Mouse (Mus musculus): Measurements from ENCODE around the gene Hmg20a. TPM values are rescaled to one million over a fixed set of nuclear protein-coding genes. Genes with fewer than 3 reads are reported as not detected.

Gene Hmg20a
- polyA plus RNA-seq, 1 experiment, result 38.6 TPM

DNA sequence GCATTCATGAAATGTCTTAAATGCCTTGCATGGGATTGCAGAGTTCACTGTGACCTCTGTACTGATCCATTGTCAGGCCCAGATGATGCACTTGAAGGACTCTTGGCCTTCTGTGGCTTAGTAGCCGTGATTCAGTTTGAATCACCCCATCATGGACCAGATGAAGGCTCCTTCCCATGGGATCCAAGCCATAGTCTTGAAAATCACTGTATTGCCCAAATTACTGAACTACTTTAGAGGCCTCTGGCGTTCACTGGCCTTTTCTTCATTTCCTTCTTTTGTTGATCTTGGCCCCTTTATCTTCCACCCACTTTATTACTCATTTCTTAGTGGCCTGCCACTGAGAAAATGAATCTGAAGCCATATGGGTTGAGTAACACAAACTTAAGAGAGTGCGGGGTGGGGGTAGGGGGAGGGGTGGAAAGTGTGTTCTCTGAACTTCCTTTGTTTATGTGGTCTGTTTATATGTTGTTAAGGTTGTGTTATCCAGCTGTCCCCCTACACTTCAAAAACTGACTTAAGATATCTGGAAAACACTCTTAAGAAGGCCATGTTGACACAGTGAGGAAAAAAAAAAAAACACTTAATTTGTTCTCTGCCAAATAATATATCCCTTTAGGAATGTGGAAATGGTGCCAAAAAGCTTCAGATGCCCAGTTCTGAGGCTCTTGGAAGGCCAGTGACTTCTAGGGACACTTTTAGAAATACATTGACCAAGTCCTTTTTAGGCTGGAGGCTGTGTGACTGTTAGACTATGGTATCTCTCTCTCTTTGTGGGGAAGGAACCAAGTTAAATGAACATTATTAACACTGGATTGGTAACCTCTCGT is 45.5 kb downstream of the Hmg20a start:
- peaks cover 22% of the 10 kb centered on the region for H3K4me1 ChIP-seq (ENCODE audit: control insufficient read depth, insufficient read depth, low read length)
- H3K27ac ChIP-seq (ENCODE audit: insufficient read depth, low read length), result peak overlapping the region; percentile 98
- no peak overlapping the region for H3K4me3 ChIP-seq (ENCODE audit: insufficient read depth, low read length)
- TF ChIP-seq CTCF (IDR thresholded peaks at IDR 0.05; ENCODE audit: borderline replicate concordance, insufficient read depth, low read length) (no peak), POLR2A (IDR thresholded peaks at IDR 0.05; ENCODE audit: low read depth, low read length) (no peak)

DNA sequence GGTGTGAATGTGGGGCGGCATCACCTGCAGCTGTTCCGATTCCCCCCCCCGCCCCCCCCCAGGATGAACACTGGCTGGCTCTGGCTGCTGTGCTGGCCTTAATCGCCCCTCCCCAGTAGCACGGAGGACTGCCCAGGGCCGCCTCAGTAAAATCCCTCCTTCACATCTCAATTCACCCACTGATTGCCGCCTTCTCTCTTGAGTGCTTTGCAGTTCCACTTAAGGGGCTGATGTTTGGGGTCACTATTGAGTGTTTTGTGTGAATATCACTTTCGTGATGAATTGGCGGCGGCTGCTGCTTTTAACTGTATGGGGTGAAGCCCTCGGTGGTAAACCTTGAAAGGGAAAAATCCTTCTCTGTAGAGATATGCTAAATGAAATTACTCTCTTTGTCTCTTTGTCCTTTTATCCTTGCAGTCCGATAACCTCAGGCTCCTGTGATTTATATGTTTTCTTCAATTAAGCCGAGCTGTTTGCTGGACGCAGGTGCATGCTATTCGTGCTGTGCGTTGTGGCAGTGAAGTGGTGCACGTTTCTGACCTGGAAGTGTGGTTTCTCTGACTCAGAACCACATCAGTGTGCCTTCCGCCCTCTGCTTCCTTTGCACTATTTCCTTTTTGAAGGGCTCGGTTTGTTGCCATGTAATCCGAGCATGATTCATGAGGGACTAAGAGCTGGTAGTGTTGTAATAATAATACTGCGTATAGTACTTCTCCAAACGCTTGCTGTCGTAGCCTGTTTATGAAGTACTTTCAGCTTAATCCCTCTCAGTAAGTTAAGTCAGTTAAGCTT is 46.6 kb downstream of the Hmg20a start:
- H3K27ac ChIP-seq (ENCODE audit: insufficient read depth, low read length), result peak overlapping the region; percentile 98
- no peak overlapping the region for H3K4me3 ChIP-seq (ENCODE audit: insufficient read depth, low read length)
- TF ChIP-seq CTCF (IDR thresholded peaks at IDR 0.05; ENCODE audit: borderline replicate concordance, insufficient read depth, low read length) (no peak), POLR2A (IDR thresholded peaks at IDR 0.05; ENCODE audit: low read depth, low read length) (no peak)
- peaks cover 28% of the 10 kb centered on the region for H3K4me1 ChIP-seq (ENCODE audit: control insufficient read depth, insufficient read depth, low read length)

DNA sequence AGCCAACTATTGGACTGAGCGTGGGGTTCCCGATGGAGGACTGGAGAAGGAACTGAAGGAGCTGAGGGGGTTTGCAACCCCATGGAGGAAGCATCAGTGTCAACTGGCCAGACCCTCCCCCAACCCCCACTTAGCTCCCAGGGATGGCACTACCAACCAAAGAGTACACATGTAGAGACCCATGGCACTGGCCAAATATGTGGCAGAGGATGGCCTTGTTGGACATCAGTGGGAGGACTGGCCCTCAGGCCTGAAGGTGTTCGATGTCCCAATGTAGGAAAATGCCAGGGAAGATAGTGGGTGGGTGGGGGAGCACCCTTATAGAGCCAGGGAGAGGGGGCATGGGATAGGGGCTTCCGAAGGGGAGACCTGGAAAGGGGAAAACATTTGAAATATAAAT is 47.8 kb downstream of the Hmg20a start:
- no peak for TF ChIP-seq CTCF (IDR thresholded peaks at IDR 0.05; ENCODE audit: borderline replicate concordance, insufficient read depth, low read length)
- no peak for TF ChIP-seq POLR2A (IDR thresholded peaks at IDR 0.05; ENCODE audit: low read depth, low read length)
- H3K4me3 ChIP-seq (ENCODE audit: insufficient read depth, low read length), result no peak overlapping the region
- H3K27ac ChIP-seq (ENCODE audit: insufficient read depth, low read length), result peak overlapping the region; percentile 60; the same call in 1 of the 2 replicates
- H3K4me1 ChIP-seq (ENCODE audit: control insufficient read depth, insufficient read depth, low read length), result peaks cover 28% of the 10 kb centered on the region

DNA sequence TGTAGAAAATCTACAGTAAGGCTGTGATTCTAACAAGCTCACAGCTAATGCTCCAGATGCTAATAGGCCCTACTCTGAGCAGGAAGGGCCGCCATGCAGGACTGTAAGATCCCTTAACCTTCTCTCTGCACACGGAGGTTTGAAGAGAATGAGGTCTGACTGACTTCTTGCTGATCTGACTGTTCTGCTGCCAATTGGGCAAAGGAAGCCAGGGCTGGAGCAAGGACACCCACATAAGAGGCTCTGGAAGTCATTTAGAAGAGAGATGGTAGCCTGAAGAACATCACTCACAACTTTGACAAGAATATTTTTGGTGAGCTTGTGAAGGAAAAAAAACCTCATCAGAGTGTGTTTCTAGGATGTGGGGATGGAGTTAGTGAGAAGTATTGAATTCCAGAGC is 51.2 kb downstream of the Hmg20a start:
- Histone ChIP-seq H3K27ac (ENCODE audit: insufficient read depth, low read length) (no peak overlapping the region), H3K4me3 (ENCODE audit: insufficient read depth, low read length) (no peak overlapping the region), H3K4me1 (ENCODE audit: control insufficient read depth, insufficient read depth, low read length) (peaks cover 18% of the 10 kb centered on the region; the same call in 1 of the 2 replicates)
- TF ChIP-seq CTCF (IDR thresholded peaks at IDR 0.05; ENCODE audit: borderline replicate concordance, insufficient read depth, low read length) (no peak), POLR2A (IDR thresholded peaks at IDR 0.05; ENCODE audit: low read depth, low read length) (no peak)

DNA sequence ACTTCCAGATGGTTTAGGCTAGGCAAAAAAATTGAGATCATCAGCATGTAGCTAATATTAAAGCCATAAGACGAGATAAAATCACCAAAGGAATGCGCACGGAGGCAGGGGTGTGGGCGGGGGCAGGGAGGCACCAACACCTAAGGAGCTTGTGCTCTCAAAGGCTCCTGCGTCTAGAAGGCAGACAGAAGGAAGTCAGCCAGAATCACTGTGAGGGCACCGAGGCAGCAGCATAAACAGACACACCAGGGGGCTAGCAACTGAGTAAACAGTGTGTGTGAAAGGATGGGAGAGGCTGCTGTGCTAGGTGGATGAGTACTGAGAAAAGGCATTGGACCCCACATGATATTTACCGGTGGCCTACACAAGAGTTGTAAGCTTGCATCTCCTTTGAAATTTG is 51.9 kb downstream of the Hmg20a start:
- H3K4me1 ChIP-seq (ENCODE audit: control insufficient read depth, insufficient read depth, low read length), result peaks cover 15% of the 10 kb centered on the region; the same call in 1 of the 2 replicates
- no peak overlapping the region for H3K4me3 ChIP-seq (ENCODE audit: insufficient read depth, low read length)
- H3K27ac ChIP-seq (ENCODE audit: insufficient read depth, low read length), result no peak overlapping the region
- no peak for TF ChIP-seq POLR2A (IDR thresholded peaks at IDR 0.05; ENCODE audit: low read depth, low read length)
- no peak for TF ChIP-seq CTCF (IDR thresholded peaks at IDR 0.05; ENCODE audit: borderline replicate concordance, insufficient read depth, low read length)

DNA sequence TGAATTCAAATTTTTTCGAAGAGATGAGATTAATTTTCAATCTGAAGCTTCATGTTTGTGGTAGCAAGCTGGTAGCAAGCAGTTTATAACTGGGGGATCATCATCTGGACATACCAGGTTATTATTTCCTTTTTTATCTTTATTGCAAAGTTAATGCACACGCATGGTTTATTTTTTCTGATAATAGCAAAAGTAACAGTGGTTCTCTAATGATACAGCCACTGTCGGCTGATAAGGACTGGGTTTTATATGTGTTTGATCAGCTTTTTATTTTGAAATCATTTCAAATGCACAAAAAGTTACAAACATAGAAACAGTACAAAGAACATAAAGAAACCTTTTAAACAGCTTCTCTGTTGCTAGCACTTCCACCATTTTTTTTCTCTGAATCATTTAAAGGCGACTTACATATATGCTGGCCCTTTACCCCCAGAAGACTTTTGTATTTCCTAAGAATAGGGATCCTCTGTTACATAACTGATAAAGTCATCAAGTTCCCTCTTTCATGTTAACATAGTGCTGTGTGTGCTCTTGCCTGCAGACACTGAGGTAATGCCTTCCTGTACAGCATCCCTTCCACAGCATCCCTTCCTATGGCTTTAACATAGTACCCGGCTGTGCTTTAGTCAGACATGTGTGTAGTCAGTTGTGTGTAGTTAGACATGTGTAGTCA is 60.7 kb downstream of the Hmg20a start:
- TF ChIP-seq POLR2A (IDR thresholded peaks at IDR 0.05; ENCODE audit: low read depth, low read length) (no peak), CTCF (IDR thresholded peaks at IDR 0.05; ENCODE audit: borderline replicate concordance, insufficient read depth, low read length) (no peak)
- no peak overlapping the region for H3K4me3 ChIP-seq (ENCODE audit: insufficient read depth, low read length)
- no peak overlapping the region for H3K27ac ChIP-seq (ENCODE audit: insufficient read depth, low read length)
- peaks cover 1% of the 10 kb centered on the region; the same call in 1 of the 2 replicates for H3K4me1 ChIP-seq (ENCODE audit: control insufficient read depth, insufficient read depth, low read length)

DNA sequence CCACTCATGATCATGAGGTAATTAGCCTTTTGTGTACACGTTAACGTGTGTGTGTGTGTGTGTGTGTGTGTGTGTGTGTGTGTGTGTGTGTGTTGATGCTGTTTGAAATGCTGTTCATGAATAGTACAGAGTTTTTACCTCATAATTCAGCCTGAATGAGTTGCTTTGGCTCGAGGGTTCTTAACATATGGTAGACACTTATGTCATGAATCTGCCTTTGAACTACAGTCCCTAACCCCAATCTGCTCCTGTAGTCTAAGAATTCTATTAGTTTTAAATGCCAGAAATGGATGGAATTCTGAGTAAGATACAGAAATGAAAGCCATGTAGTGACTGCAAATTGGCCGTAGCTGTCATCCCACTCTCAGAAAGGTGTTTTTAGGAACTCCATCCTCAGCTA is 64.2 kb downstream of the Hmg20a start:
- TF ChIP-seq CTCF (IDR thresholded peaks at IDR 0.05; ENCODE audit: borderline replicate concordance, insufficient read depth, low read length) (no peak), POLR2A (IDR thresholded peaks at IDR 0.05; ENCODE audit: low read depth, low read length) (no peak)
- no peak overlapping the region for H3K27ac ChIP-seq (ENCODE audit: insufficient read depth, low read length)
- no peak overlapping the region for H3K4me3 ChIP-seq (ENCODE audit: insufficient read depth, low read length)
- peaks cover 1% of the 10 kb centered on the region; the same call in 1 of the 2 replicates for H3K4me1 ChIP-seq (ENCODE audit: control insufficient read depth, insufficient read depth, low read length)

DNA sequence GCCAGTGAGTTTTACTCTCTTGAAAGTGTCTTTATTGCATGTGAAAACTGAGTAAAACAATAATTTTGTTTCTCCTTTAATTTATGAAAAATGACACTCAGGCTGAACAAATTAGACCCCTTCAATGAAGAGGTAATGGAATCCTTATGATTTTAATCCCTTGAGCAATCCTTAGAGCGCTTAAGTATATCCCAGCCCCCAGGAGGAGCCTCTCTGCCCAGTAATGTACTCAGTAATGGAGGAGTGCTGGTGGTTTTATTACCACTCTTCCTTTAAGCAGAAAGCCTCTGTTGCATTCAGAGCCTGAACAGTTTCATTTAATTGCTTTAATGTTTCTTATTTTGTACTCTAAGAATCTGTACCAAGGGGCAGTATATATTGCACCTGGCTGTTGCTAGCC is 67.0 kb downstream of the Hmg20a start:
- Histone ChIP-seq H3K4me1 (ENCODE audit: control insufficient read depth, insufficient read depth, low read length) (no peaks in the 10 kb centered on the region), H3K27ac (ENCODE audit: insufficient read depth, low read length) (no peak overlapping the region), H3K4me3 (ENCODE audit: insufficient read depth, low read length) (no peak overlapping the region)
- TF ChIP-seq CTCF (IDR thresholded peaks at IDR 0.05; ENCODE audit: borderline replicate concordance, insufficient read depth, low read length), result no peak
- TF ChIP-seq POLR2A (IDR thresholded peaks at IDR 0.05; ENCODE audit: low read depth, low read length), result no peak

DNA sequence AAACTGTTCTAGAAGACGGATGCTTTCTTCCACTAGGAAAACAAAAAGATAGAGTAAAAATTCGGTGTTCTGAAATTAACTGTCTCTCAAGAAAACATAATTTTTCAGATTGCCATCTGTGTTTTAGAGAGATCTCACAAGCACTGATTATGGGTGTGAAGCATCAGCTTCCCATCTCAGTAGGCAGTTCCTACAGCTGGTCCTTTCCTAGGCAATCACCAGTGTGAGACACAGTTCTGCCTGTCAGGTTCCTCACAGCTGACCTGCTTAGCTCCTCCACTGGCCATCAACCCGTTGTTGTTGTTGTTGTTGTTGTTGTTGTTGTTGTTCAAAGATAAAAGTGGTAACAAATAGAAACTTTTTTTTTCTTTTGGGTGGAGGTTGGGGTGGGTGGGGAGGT is 67.7 kb downstream of the Hmg20a start:
- TF ChIP-seq CTCF (IDR thresholded peaks at IDR 0.05; ENCODE audit: borderline replicate concordance, insufficient read depth, low read length), result no peak
- Histone ChIP-seq H3K4me3 (ENCODE audit: insufficient read depth, low read length) (no peak overlapping the region), H3K4me1 (ENCODE audit: control insufficient read depth, insufficient read depth, low read length) (no peaks in the 10 kb centered on the region), H3K27ac (ENCODE audit: insufficient read depth, low read length) (no peak overlapping the region)
